Mouse (Mus musculus) spleen, adult 2 months (tissue): ENCODE measurements around the gene Scaf8. TPM values are rescaled to one million over a fixed set of nuclear protein-coding genes. Genes with fewer than 3 reads are reported as not detected.
"Not testable (repeated sequence)": the region's sequence is repeated elsewhere in the genome, so short reads cannot be mapped to it uniquely, and the experiment has no call there.

Source experiments
- DNase-seq, 2 experiments: peaks; one replicate each; pipeline versions ENCODE4 v3.0.0 to v3.0.0-alpha.2; 2012 to 2021; ENCODE audit warnings: low spot score in 2 of 2, low read depth in 1 of 2
- H3K27ac ChIP-seq: fragments of 200-500 bp; 2 replicates; pipeline ENCODE4 v1.5.1; 2012; ENCODE audit warnings: low read length, inconsistent platforms; ENCODE audit not compliant: insufficient read depth
- H3K27me3 ChIP-seq: fragments of 200-500 bp; 2 replicates; pipeline ENCODE4 v1.6.1; 2012; ENCODE audit warnings: mild to moderate bottlenecking, moderate library complexity, low read length, inconsistent platforms; ENCODE audit not compliant: control insufficient read depth, insufficient read depth
- H3K36me3 ChIP-seq: fragments of 200-500 bp; 2 replicates; pipeline ENCODE4 v1.6.1; 2012; ENCODE audit warnings: mild to moderate bottlenecking, low read length, inconsistent platforms; ENCODE audit not compliant: control insufficient read depth, insufficient read depth
- H3K4me1 ChIP-seq: fragments of 200-500 bp; 2 replicates; pipeline ENCODE4 v1.6.1; 2011; ENCODE audit warnings: inconsistent platforms; ENCODE audit not compliant: control insufficient read depth, insufficient read depth, insufficient read length
- H3K4me3 ChIP-seq: fragments of 200-500 bp; 2 replicates; pipeline ENCODE4 v1.5.1; 2011; ENCODE audit warnings: mild to moderate bottlenecking, inconsistent platforms; ENCODE audit not compliant: insufficient read depth, insufficient read length; ENCODE audit errors: extremely low read depth
- CTCF ChIP-seq: fragments of 200-500 bp; IDR thresholded peaks from 2 replicates; pipeline ENCODE4 v1.5.1; 2011; ENCODE audit warnings: mild to moderate bottlenecking, inconsistent platforms; ENCODE audit not compliant: insufficient read depth, insufficient read length, insufficient replicate concordance; ENCODE audit errors: extremely low read depth
- POLR2A ChIP-seq: fragments of 200-500 bp; IDR thresholded peaks from 2 replicates; pipeline ENCODE4 v1.6.1; 2011; ENCODE audit warnings: low read depth, low read length, inconsistent platforms
- WGBS: fragments of 180-500 bp; shearing (Covaris S2); methylation state at CpG from one replicate; pipeline ENCODE4 v1.1.7; 2018; 5-methylcytosine and 5-hydroxymethylcytosine counted together
- polyA plus RNA-seq: library from polyadenylated mRNA; depleted of rRNA; stranded (reverse); fragments of >200 nt; gene quantifications from 2 replicates; pipeline ENCODE4 v1.2.3, GENCODE M21; 2012

Gene Scaf8
- polyA plus RNA-seq, 1 experiment: 18.6 TPM

DNA sequence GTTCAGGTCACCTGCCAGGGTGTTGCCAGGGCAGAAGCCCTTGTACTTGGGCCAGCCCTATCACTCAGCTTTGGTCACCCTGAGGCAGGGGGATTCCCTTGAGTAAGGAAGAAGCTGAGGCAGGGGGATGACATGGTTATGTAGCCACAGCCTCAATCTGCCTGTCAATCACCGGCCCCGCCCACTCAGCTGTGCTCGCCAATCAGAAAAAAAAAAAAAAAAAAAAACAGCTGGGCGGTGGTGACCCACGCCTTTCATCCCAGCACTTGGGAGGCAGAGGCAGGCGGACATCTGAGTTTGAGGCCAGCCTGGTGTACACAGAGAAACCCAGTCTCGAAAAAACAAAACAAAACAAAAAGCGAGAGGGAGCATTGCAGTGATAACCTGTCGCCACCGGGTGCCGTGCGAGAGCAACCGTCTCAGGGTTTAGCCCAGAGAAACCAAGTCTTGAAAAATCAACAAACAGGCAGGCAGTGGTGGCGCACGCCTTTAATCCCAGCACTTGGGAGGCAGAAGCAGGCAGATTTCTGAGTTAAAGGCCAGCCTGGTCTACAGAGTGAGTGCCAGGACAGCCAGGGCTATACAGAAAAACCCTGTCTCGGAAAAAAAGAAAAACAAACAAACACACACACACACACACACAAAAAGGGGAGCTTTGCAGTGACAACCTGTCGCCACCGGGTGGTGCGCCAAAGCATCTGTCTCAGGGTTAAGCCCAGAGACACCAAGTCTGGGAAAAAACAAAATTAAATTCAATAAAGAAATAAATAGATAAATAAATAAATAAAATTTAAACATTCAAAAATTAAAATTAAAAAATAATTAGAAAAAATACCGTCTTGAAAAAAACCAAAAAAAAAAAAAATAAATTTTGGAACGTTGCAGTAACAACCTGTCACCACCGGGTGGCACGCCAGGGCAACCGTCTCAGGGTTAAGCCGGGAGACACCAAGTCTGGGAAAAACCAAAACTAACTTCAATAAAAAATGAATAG lies 31.7 kb upstream of the Scaf8 start:
- not testable (repeated sequence) for H3K36me3 ChIP-seq, H3K27me3 ChIP-seq, H3K4me1 ChIP-seq
- DNase-seq: peak; percentile 48 to 55
- H3K27ac ChIP-seq: peak overlapping the region; percentile 81
- 2% methylated on average over 25 of the region's 25 CpGs for WGBS
- peak overlapping the region; percentile 56 for H3K4me3 ChIP-seq
- peak; percentile 18; the same call in 1 of the 2 replicates for TF ChIP-seq CTCF

DNA sequence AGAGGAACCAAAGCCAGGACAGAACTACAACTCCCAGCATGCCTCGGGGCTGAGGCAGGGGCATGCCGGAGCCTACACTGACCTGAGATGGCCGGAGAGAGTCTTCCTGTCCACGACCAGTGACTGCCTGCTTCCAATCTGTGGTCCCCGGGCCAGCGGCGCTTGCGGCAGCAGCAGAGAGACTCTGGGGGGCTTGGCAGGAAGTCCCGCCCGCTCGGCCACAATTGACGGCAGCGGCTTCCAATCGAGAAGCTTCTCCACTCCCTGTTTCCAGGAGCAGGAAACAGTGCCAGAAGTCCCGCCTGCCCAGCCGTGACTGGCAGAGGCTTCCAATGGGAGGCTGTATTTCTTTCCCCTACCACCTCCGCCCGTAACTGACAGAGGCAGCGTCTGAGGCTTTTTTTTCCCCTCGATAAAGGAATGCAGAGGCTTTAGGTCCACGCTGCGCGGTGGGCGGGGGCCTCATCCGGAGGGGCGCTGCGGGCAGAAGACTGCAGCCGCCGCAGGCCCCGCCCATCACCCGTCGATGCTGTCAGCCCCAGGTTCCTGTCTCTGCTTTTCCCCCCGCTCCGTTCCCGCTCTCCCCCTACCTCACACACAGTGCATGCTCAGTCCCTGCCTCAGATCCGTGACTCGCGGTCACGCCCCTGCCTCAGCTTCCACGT lies 30.8 kb upstream of the Scaf8 start:
- Histone ChIP-seq H3K4me3 (peak overlapping the region; percentile 65), H3K27me3 (no peaks in the 10 kb centered on the region), H3K36me3 (no peaks in the 10 kb centered on the region), H3K4me1 (peaks cover 2% of the 10 kb centered on the region; the same call in 1 of the 2 replicates), H3K27ac (peak overlapping the region; percentile 97)
- TF ChIP-seq POLR2A (no peak; the same call in 1 of the 2 replicates), CTCF (no peak)
- under 1% methylated on average over 40 of the region's 40 CpGs for WGBS
- DNase-seq: peak; percentile 88 to 89

DNA sequence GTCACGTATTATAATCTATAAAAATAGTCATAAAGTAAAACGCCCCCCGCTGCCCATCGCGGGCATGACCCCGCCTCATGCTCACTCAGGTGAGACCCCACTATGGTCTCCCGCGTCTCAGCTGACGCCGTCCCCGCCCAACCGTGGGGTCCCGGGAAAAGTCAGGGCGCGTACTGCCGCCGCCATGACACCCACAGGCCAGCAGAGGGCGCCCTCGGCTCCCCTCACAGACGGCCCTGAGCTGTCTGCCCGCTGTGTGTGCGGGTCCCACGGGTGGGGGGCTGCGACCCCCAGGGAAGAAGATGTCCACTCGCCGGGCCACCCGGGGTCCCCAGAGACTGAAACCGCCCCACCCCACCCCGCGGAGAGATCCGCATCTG lies 30.2 kb upstream of the Scaf8 start:
- H3K27me3 ChIP-seq: no peaks in the 10 kb centered on the region
- peak in 1 of 2 experiments; percentile 76 for DNase-seq
- TF ChIP-seq POLR2A (no peak), CTCF (peak; percentile 67; the same call in 1 of the 2 replicates)
- peaks cover 2% of the 10 kb centered on the region; the same call in 1 of the 2 replicates for H3K4me1 ChIP-seq
- H3K36me3 ChIP-seq: no peaks in the 10 kb centered on the region
- peak overlapping the region; percentile 97 for H3K27ac ChIP-seq
- H3K4me3 ChIP-seq: peak overlapping the region; percentile 65
- WGBS: under 1% methylated on average over 31 of the region's 31 CpGs

DNA sequence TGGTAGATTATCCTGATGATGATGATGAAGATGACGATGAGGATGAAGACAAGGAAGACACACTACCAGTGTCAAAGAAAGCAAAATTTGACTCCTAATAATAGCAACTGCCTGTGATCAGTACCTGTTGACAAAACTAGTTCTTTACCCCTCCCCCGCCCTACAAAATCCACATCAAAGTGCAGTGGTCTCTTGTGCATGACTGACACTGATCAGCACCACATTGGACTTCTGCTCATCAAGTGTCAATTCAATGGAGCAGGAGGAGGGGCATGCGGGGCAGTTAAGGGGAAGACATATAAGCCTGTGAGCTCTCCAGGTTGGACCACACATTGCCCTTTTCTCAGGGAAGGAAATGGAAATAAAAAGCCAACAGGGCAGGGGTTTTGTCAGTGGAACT lies 29.6 kb upstream of the Scaf8 start:
- TF ChIP-seq CTCF (no peak), POLR2A (no peak)
- Histone ChIP-seq H3K27ac (peak overlapping the region; percentile 97; the same call in 1 of the 2 replicates), H3K27me3 (no peaks in the 10 kb centered on the region), H3K36me3 (no peaks in the 10 kb centered on the region), H3K4me3 (no peak overlapping the region; the same call in 1 of the 2 replicates), H3K4me1 (peaks cover 2% of the 10 kb centered on the region; the same call in 1 of the 2 replicates)
- 49% methylated on average over 3 of the region's 3 CpGs for WGBS
- DNase-seq: no peak

DNA sequence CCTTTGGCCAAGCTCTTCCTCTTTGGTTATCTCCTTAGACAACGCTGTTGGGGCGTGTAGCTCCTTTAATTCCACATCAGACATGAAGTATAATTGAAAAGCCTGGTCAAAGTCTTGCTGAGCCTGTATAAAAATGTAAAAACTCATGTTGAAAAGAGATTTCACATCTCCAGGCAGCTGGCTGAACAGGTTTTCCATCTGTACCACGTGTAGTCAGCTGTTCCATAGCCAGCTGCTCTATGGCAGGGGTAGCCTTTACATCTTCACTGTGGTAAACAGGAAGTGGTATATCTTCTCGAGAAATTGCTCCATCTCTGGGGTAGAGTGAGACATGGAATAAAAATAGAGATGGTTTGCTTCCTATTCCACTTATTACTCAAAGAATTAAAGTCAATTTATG lies 22.1 kb upstream of the Scaf8 start:
- 37% methylated on average over 4 of the region's 4 CpGs for WGBS
- no peak for TF ChIP-seq CTCF
- no peak for TF ChIP-seq POLR2A
- Histone ChIP-seq H3K4me3 (no peak overlapping the region), H3K36me3 (no peaks in the 10 kb centered on the region), H3K27ac (no peak overlapping the region), H3K27me3 (no peaks in the 10 kb centered on the region), H3K4me1 (no peaks in the 10 kb centered on the region)
- DNase-seq: no peak

DNA sequence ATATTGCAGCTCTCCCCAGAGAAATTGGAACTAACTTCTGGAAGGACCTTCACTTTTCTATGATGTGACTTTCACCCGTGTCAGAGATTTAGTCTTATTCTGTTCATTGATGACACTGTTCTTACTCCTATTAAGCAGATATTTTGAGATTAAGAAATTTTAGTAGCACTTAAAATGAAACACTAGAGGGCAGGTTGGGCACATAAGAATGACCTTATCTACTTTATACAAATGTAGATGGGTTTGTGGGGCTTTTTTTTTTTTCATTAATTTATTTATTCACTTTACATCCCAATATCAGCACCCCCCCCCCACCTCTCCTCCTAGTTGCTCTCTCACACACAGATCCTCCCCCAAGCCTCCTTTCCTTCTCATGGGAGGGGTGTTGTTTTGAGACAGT lies 15.5 kb upstream of the Scaf8 start:
- H3K4me3 ChIP-seq, H3K27ac ChIP-seq, H3K27me3 ChIP-seq, DNase-seq, H3K36me3 ChIP-seq, H3K4me1 ChIP-seq: not testable (repeated sequence)
- WGBS: 80% methylated on average over 1 of the region's 1 CpGs
